Mouse (Mus musculus): Measurements from ENCODE around the gene Scn5a. TPM values are rescaled to one million over a fixed set of nuclear protein-coding genes. Genes with fewer than 3 reads are reported as not detected.

The Scn5a gene
- total and polyA plus RNA-seq, 3 experiments = 0.03 TPM; not detected in 2

DNA sequence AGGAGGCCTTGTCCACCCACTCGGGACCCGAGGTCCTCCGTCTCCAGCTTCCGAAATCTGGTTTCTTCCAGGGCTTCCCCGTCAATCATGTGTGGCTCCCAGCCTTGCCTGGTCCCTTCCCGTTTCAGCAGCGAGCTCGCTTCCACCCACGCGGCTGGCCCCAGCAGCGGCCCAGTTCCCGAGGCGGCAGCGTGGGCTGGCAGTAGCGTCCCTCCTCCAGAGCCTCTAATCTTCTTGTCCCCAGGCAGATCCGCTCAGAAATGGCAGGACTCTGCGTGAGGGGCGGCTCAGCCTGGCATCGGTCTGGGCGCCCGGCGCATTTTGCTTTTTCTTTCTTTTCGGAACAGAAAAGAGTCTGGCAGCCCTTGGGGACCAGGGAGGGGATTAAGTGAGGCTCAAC, 59.7 kb downstream of the Scn5a start (continued):
- TF ChIP-seq MAFK (IDR thresholded peaks at IDR 0.05; ENCODE audit: borderline replicate concordance, low read depth, low read length) = no peak

DNA sequence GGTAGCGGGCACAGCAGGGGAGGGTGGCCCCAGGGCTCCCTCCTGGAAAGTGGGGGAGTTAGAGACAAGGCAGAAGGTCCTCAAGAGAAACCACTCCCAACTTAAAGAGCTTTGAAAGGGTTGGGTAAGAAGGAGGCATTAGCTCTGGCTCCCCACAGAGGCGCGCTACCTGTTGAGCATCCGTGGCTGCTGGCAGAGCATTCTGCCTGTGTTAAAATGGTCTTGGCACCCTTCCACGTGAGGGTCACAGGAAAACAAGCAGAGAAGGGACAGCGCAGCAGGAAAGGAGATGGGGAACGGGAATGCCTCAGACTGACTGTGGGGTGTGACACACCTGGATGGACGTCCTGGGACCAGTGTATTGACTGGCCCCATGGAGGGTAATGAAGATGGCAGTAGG, 60.6 kb downstream of the Scn5a start:
- Histone ChIP-seq H3K27me3 (ENCODE audit: control insufficient read depth in 1 of 2, insufficient read depth in 2 of 2, low read length in 2 of 2) (no peaks in the 10 kb centered on the region), H3K4me1 (ENCODE audit: control insufficient read depth in 1 of 2, insufficient read depth in 2 of 2, low read length in 2 of 2) (no peaks in the 10 kb centered on the region), H3K36me3 (ENCODE audit: control insufficient read depth in 1 of 2, insufficient read depth in 2 of 2, low read length in 2 of 2) (no peaks in the 10 kb centered on the region), H3K27ac (ENCODE audit: control insufficient read depth, low read depth, low read length) (no peak overlapping the region), H3K4me3 (ENCODE audit: control insufficient read depth in 1 of 2, insufficient read depth in 1 of 2, low read depth in 2 of 2, low read length in 2 of 2) (no peak overlapping the region), H3K9ac (ENCODE audit: control insufficient read depth, low read depth, low read length, poor library complexity, severe bottlenecking) (no peak overlapping the region), H3K79me2 (ENCODE audit: control insufficient read depth, insufficient read depth, low read length, poor library complexity) (no peaks in the 10 kb centered on the region), H3K9me3 (replicated peaks; ENCODE audit: insufficient read depth, low read length) (no peaks in the 10 kb centered on the region)
- no peak for TF ChIP-seq CHD1 (IDR thresholded peaks at IDR 0.05; ENCODE audit: low read depth, low read length)
- no peak for TF ChIP-seq ETS1 (IDR thresholded peaks at IDR 0.05; ENCODE audit: low read depth, low read length)
- no peak for TF ChIP-seq SIN3A (IDR thresholded peaks at IDR 0.05; ENCODE audit: low read length)
- TF ChIP-seq GABPA (IDR thresholded peaks at IDR 0.05; ENCODE audit: low read depth, low read length) = no peak
- no peak for TF ChIP-seq RCOR1 (IDR thresholded peaks at IDR 0.05; ENCODE audit: low read depth, low read length)
- TF ChIP-seq ZNF384 (IDR thresholded peaks at IDR 0.05; ENCODE audit: low read depth, low read length) = no peak
- TF ChIP-seq GATA1 (IDR thresholded peaks at IDR 0.05; ENCODE audit: low read depth, low read length) = no peak
- no peak for TF ChIP-seq EP300 (IDR thresholded peaks at IDR 0.05; ENCODE audit: low read depth in 1 of 2, low read length in 2 of 2)
- no peak for TF ChIP-seq USF2 (IDR thresholded peaks at IDR 0.05; ENCODE audit: borderline replicate concordance in 1 of 2, insufficient read depth in 1 of 2, low read depth in 1 of 2, low read length in 2 of 2)
- TF ChIP-seq MEF2A (IDR thresholded peaks at IDR 0.05; ENCODE audit: extremely low read depth, insufficient replicate concordance, low read depth, low read length, poor library complexity, severe bottlenecking) = no peak
- no peak for TF ChIP-seq ZMIZ1 (IDR thresholded peaks at IDR 0.05; ENCODE audit: low read depth, low read length)
- DNase-seq (ENCODE audit: low read depth, low spot score) = no peak

DNA sequence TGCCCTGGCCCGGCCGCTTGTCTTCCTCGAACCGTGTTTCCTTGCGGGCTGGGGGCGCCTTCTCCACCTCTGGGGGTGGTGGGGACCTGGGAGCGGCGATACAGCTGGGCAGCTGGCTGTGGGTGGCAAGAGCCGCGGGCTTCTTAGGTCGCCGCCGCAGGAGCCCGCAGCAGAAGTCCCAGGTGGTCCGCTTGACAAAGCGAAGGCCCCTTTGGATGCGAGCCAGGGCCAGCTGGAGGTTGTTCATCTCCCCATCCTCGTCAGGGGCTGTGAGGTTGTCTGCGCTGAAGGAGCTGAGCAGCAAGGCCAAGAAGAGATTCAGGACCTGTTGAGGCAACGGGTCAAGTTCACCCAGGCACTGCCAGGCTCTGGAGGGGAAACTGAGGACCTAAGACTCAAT, 61.3 kb downstream of the Scn5a start:
- no peak overlapping the region for H3K4me3 ChIP-seq (ENCODE audit: control insufficient read depth in 1 of 2, insufficient read depth in 1 of 2, low read depth in 2 of 2, low read length in 2 of 2)
- DNase-seq (ENCODE audit: low read depth, low spot score) = no peak
- no peaks in the 10 kb centered on the region for H3K27me3 ChIP-seq (ENCODE audit: control insufficient read depth in 1 of 2, insufficient read depth in 2 of 2, low read length in 2 of 2)
- H3K9me3 ChIP-seq (replicated peaks; ENCODE audit: insufficient read depth, low read length) = no peaks in the 10 kb centered on the region
- no peaks in the 10 kb centered on the region for H3K36me3 ChIP-seq (ENCODE audit: control insufficient read depth in 1 of 2, insufficient read depth in 2 of 2, low read length in 2 of 2)
- no peak for TF ChIP-seq MAX (IDR thresholded peaks at IDR 0.05; ENCODE audit: low read length)
- no peak for TF ChIP-seq MYB (IDR thresholded peaks at IDR 0.05; ENCODE audit: low read depth, low read length)
- TF ChIP-seq ZC3H11A (IDR thresholded peaks at IDR 0.05; ENCODE audit: low read depth, low read length) = no peak
- no peak for TF ChIP-seq TCF12 (IDR thresholded peaks at IDR 0.05; ENCODE audit: low read depth, low read length)
- no peak for TF ChIP-seq MXI1 (IDR thresholded peaks at IDR 0.05; ENCODE audit: low read depth, low read length)
- TF ChIP-seq RAD21 (IDR thresholded peaks at IDR 0.05; ENCODE audit: low read depth, low read length) = no peak
- no peak for TF ChIP-seq POLR2AphosphoS2 (IDR thresholded peaks at IDR 0.05; ENCODE audit: low read length)
- TF ChIP-seq NELFE (IDR thresholded peaks at IDR 0.05; ENCODE audit: low read depth, low read length) = no peak
- no peak for TF ChIP-seq KAT2A (conservative IDR thresholded peaks at IDR 0.05; ENCODE audit: low read depth, low read length)
- no peak for TF ChIP-seq ZMIZ1 (IDR thresholded peaks at IDR 0.05; ENCODE audit: low read depth, low read length)
- no peak for TF ChIP-seq RCOR1 (IDR thresholded peaks at IDR 0.05; ENCODE audit: low read depth, low read length)
- no peak for TF ChIP-seq SMC3 (IDR thresholded peaks at IDR 0.05; ENCODE audit: low read depth, low read length)
- no peak for TF ChIP-seq USF1 (IDR thresholded peaks at IDR 0.05; ENCODE audit: low read depth, low read length)
- TF ChIP-seq ETS1 (IDR thresholded peaks at IDR 0.05; ENCODE audit: low read depth, low read length) = no peak
- TF ChIP-seq GABPA (IDR thresholded peaks at IDR 0.05; ENCODE audit: low read depth, low read length) = no peak
- no peak for TF ChIP-seq MYC (IDR thresholded peaks at IDR 0.05; ENCODE audit: low read depth, low read length)
- no peak for TF ChIP-seq EP300 (IDR thresholded peaks at IDR 0.05; ENCODE audit: low read depth in 1 of 2, low read length in 2 of 2)
- TF ChIP-seq ZNF384 (IDR thresholded peaks at IDR 0.05; ENCODE audit: low read depth, low read length) = no peak
- TF ChIP-seq ZKSCAN1 (IDR thresholded peaks at IDR 0.05; ENCODE audit: low read depth, low read length) = no peak
- no peak for TF ChIP-seq GATA1 (IDR thresholded peaks at IDR 0.05; ENCODE audit: low read depth, low read length)
- no peaks in the 10 kb centered on the region for H3K4me1 ChIP-seq (ENCODE audit: control insufficient read depth in 1 of 2, insufficient read depth in 2 of 2, low read length in 2 of 2)
- H3K9ac ChIP-seq (ENCODE audit: control insufficient read depth, low read depth, low read length, poor library complexity, severe bottlenecking) = no peak overlapping the region
- no peak overlapping the region for H3K27ac ChIP-seq (ENCODE audit: control insufficient read depth, low read depth, low read length)
- H3K79me2 ChIP-seq (ENCODE audit: control insufficient read depth, insufficient read depth, low read length, poor library complexity) = no peaks in the 10 kb centered on the region
